Mouse (Mus musculus) neural tube, embryonic 11.5 days (tissue): ENCODE measurements around the gene Trem3. TPM values are rescaled to one million over a fixed set of nuclear protein-coding genes. Genes with fewer than 3 reads are reported as not detected.
A peak's percentile ranks its signal among the peaks of the same experiment; 100 is the strongest.

Source experiments
- ATAC-seq: fragments of 200-750 bp; cut with Nextera tagmentation; 2 replicates; pipeline ENCODE4 v1.8.0; 2017; ENCODE audit warnings: moderate number of reproducible peaks, mild to moderate bottlenecking, moderate TSS enrichment, moderate library complexity; ENCODE audit not compliant: insufficient read depth, low FRiP score, low TSS enrichment
- DNase-seq: peaks from one replicate; pipeline ENCODE4 v3.0.0-alpha.2; 2015; ENCODE audit warnings: low spot score
- H3K27ac ChIP-seq: fragments of 300-500 bp; sonication (generic); 2 replicates; pipeline ENCODE4 v1.5.1; 2014; ENCODE audit warnings: low read depth, mild to moderate bottlenecking, low read length
- H3K27me3 ChIP-seq: fragments of 300-500 bp; sonication (generic); 2 replicates; pipeline ENCODE4 v1.6.1; 2014; ENCODE audit warnings: mild to moderate bottlenecking, low read length, mixed read lengths; ENCODE audit not compliant: control insufficient read depth, insufficient read depth
- H3K36me3 ChIP-seq: fragments of 300-500 bp; sonication (generic); 2 replicates; pipeline ENCODE4 v1.6.1; 2014; ENCODE audit warnings: mild to moderate bottlenecking, low read length, moderate library complexity, mixed read lengths; ENCODE audit not compliant: control insufficient read depth, insufficient read depth
- H3K4me1 ChIP-seq: fragments of 300-500 bp; sonication (generic); 2 replicates; pipeline ENCODE4 v1.6.1; 2014; ENCODE audit warnings: low read length, mixed read lengths; ENCODE audit not compliant: control insufficient read depth, insufficient read depth
- H3K4me2 ChIP-seq: fragments of 300-500 bp; sonication (generic); 2 replicates; pipeline ENCODE4 v1.6.1; 2014; ENCODE audit warnings: low read depth, mild to moderate bottlenecking, moderate library complexity
- H3K4me3 ChIP-seq: fragments of 300-500 bp; sonication (generic); 2 replicates; pipeline ENCODE4 v1.5.1; 2014; ENCODE audit warnings: low read depth, low read length
- H3K9ac ChIP-seq: fragments of 300-500 bp; sonication (generic); 2 replicates; pipeline ENCODE4 v1.6.1; 2014; ENCODE audit warnings: mild to moderate bottlenecking, low read length
- H3K9me3 ChIP-seq: fragments of 300-500 bp; sonication (generic); 2 replicates; pipeline ENCODE4 v1.6.1; 2016; ENCODE audit warnings: low read length; ENCODE audit not compliant: control insufficient read depth
- WGBS: fragments of 180-500 bp; shearing (Covaris S2); extraction: QIAGEN DNeasy Blood & Tissue Kit; methylation state at CpG from one replicate; pipeline ENCODE4 v1.1.7; 2014; 5-methylcytosine and 5-hydroxymethylcytosine counted together
- polyA plus RNA-seq: library from polyadenylated mRNA; unstranded; fragments of >200 nt; fragmentation: Nextera tagmentation; extraction: Ambion mirVana; gene quantifications from 2 replicates; pipeline ENCODE4 v1.2.1, GENCODE M21; 2014

Trem3 gene
- polyA plus RNA-seq, 1 experiment from 2014 or later = not detected

GRCm38 (mm10) chr17:48266138-48266537, 18.6 kb downstream of the Trem3 start:
- Histone ChIP-seq H3K9me3 (no peaks in the 10 kb centered on the region), H3K9ac (no peak overlapping the region), H3K4me3 (no peak overlapping the region), H3K27me3 (no peaks in the 10 kb centered on the region), H3K27ac (no peak overlapping the region), H3K4me2 (no peak overlapping the region), H3K4me1 (0 out of 2 replicates have a peak, but pooled peaks cover 2% of the 10 kb centered on the region), H3K36me3 (no peaks in the 10 kb centered on the region)
- peak; percentile 49 for DNase-seq
- peak; percentile 53 for ATAC-seq
- 8% methylated on average over 2 of the region's 2 CpGs for WGBS

- DNase-seq = no peak
- H3K9ac ChIP-seq = no peak overlapping the region
- 0 out of 2 replicates have a peak, but pooled peaks cover 2% of the 10 kb centered on the region for H3K4me1 ChIP-seq
- H3K9me3 ChIP-seq = no peaks in the 10 kb centered on the region
- no peak overlapping the region for H3K4me3 ChIP-seq
- no peak overlapping the region for H3K27ac ChIP-seq
- no peaks in the 10 kb centered on the region for H3K27me3 ChIP-seq
- no peaks in the 10 kb centered on the region for H3K36me3 ChIP-seq
- ATAC-seq = no peak
- 29% methylated on average over 2 of the region's 2 CpGs for WGBS
- H3K4me2 ChIP-seq = no peak overlapping the region
These were observed 19.2 kb downstream of the Trem3 start for GRCm38 (mm10) chr17:48266610-48267304.

- Histone ChIP-seq H3K4me1 (0 out of 2 replicates have a peak, but pooled peaks cover 2% of the 10 kb centered on the region), H3K27me3 (no peaks in the 10 kb centered on the region), H3K9ac (no peak overlapping the region), H3K9me3 (no peaks in the 10 kb centered on the region), H3K36me3 (no peaks in the 10 kb centered on the region), H3K4me2 (no peak overlapping the region), H3K4me3 (no peak overlapping the region), H3K27ac (no peak overlapping the region)
- no peak for ATAC-seq
- DNase-seq = no peak
- 88% methylated on average over 1 of the region's 1 CpGs for WGBS
These were observed 20.0 kb downstream of the Trem3 start for GRCm38 (mm10) chr17:48267591-48267990.

GRCm38 (mm10) chr17:48268276-48268675, 20.7 kb downstream of the Trem3 start:
- Histone ChIP-seq H3K4me1 (0 out of 2 replicates have a peak, but pooled peaks cover 2% of the 10 kb centered on the region), H3K27me3 (no peaks in the 10 kb centered on the region), H3K27ac (no peak overlapping the region), H3K4me3 (no peak overlapping the region), H3K4me2 (no peak overlapping the region), H3K36me3 (no peaks in the 10 kb centered on the region), H3K9ac (no peak overlapping the region), H3K9me3 (no peaks in the 10 kb centered on the region)
- ATAC-seq = no peak
- no peak for DNase-seq

GRCm38 (mm10) chr17:48269833-48270232, 22.3 kb downstream of the Trem3 start:
- no peak overlapping the region for H3K4me2 ChIP-seq
- H3K4me1 ChIP-seq = 0 out of 2 replicates have a peak, but pooled peaks cover 2% of the 10 kb centered on the region
- H3K27me3 ChIP-seq = no peaks in the 10 kb centered on the region
- no peak overlapping the region for H3K27ac ChIP-seq
- H3K36me3 ChIP-seq = no peaks in the 10 kb centered on the region
- no peak overlapping the region for H3K9ac ChIP-seq
- no peak for ATAC-seq
- 86% methylated on average over 4 of the region's 4 CpGs for WGBS
- H3K9me3 ChIP-seq = no peaks in the 10 kb centered on the region
- no peak overlapping the region for H3K4me3 ChIP-seq
- DNase-seq = no peak

- H3K27ac ChIP-seq = no peak overlapping the region
- H3K36me3 ChIP-seq = no peaks in the 10 kb centered on the region
- no peak overlapping the region for H3K4me2 ChIP-seq
- DNase-seq = no peak
- no peak overlapping the region for H3K4me3 ChIP-seq
- H3K27me3 ChIP-seq = no peaks in the 10 kb centered on the region
- no peak overlapping the region for H3K9ac ChIP-seq
- ATAC-seq = no peak
- H3K9me3 ChIP-seq = no peaks in the 10 kb centered on the region
- H3K4me1 ChIP-seq = no peaks in the 10 kb centered on the region
- WGBS = 85% methylated on average over 5 of the region's 5 CpGs
These were observed 24.6 kb downstream of the Trem3 start for GRCm38 (mm10) chr17:48272158-48272557.

- H3K4me1 ChIP-seq = no peaks in the 10 kb centered on the region
- no peak overlapping the region for H3K4me2 ChIP-seq
- H3K9me3 ChIP-seq = no peaks in the 10 kb centered on the region
- WGBS = 87% methylated on average over 4 of the region's 4 CpGs
- DNase-seq = no peak
- H3K27me3 ChIP-seq = no peaks in the 10 kb centered on the region
- H3K4me3 ChIP-seq = no peak overlapping the region
- no peak overlapping the region for H3K9ac ChIP-seq
- no peak for ATAC-seq
- H3K27ac ChIP-seq = no peak overlapping the region
- H3K36me3 ChIP-seq = no peaks in the 10 kb centered on the region
These were observed 25.0 kb downstream of the Trem3 start for GRCm38 (mm10) chr17:48272598-48272997.

GRCm38 (mm10) chr17:48274098-48274497, 26.5 kb downstream of the Trem3 start:
- DNase-seq (no peak), ATAC-seq (no peak)
- no peak overlapping the region for H3K4me3 ChIP-seq
- H3K4me1 ChIP-seq = no peaks in the 10 kb centered on the region
- no peak overlapping the region for H3K27ac ChIP-seq
- H3K36me3 ChIP-seq = no peaks in the 10 kb centered on the region
- no peak overlapping the region for H3K9ac ChIP-seq
- no peak overlapping the region for H3K4me2 ChIP-seq
- H3K27me3 ChIP-seq = no peaks in the 10 kb centered on the region
- no peaks in the 10 kb centered on the region for H3K9me3 ChIP-seq
- 86% methylated on average over 4 of the region's 4 CpGs for WGBS

- Histone ChIP-seq H3K9me3 (no peaks in the 10 kb centered on the region), H3K9ac (no peak overlapping the region), H3K36me3 (no peaks in the 10 kb centered on the region), H3K4me1 (no peaks in the 10 kb centered on the region), H3K4me2 (no peak overlapping the region), H3K4me3 (no peak overlapping the region), H3K27ac (no peak overlapping the region), H3K27me3 (no peaks in the 10 kb centered on the region)
- DNase-seq (peak; percentile 80), ATAC-seq (no peak)
- WGBS = 36% methylated on average over 6 of the region's 6 CpGs
These were observed 27.3 kb downstream of the Trem3 start for GRCm38 (mm10) chr17:48274885-48275284.
